Mouse (Mus musculus): ENCODE results near the gene C2cd2l.
"Not testable (repeated sequence)": the region's sequence is repeated elsewhere in the genome, so short reads cannot be mapped to it uniquely, and the experiment has no call there.

Gene C2cd2l

DNA sequence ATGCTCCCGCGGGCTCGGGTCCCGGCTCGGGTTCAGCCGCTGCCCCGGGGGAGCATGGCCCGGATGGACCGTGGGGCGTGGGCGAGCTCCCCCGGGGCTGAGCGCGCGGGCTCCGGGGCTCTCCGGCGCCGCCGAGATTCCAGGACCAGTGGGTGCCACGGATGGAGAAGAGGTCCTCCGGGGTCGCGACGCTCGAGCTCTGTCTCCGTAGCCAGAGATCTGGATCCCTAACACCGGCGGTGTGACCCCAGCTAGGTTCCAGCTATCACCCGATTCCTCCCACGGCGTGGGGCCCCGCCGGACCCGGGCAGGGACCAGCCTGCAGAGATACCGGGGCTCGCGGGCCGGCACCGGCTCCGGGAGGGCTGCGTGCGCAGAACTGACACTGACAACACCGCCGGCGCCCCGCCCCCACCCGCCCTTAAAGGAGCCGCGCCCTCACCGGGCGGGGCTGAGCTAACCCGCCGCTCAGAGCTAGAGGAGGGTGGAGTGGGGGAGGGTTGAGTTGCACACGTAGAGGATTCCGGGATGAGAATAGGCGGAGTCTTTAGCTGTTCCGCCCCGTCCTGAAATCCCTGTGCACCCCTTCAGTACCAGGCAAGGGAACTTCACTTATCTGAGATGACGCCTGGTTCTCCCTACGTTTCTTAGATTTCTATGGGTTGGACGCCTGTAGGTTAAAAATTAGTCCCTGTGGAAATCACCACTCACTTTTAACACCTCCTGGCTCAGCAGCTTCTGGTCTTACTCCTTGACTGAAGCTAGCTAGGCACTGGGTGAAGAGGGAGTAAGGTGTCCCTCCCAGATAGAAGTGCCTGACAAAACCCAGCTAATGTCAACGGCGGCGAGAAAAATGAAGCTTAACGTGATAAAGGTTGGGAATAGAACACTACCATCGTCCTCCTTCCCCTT is at the start of gene C2cd2l:
TSS of gene C2cd2l (minus strand) at position 399 of the 912 bp plus-strand sequence.
- DNase-seq, result peak; percentile 79

DNA sequence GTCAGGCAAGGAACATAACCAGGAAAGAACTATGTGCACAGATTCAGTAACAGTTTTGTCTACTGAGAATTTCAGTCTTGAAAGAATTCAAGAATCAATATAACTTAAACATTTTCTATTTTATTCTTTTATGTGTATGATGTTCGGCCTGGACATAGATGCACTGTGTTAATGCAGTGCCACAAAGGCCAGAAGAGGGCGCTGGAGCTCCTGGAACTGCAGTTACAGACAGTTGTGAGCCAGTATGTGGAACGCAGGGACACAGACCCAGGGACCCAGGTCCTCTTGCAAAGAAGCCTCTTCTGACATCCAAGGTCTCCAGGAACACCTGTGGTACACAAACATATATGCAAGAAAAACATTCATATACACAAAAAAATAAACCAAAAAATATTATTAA is 44.4 kb upstream of the C2cd2l start:
- peak in 1 of 2 experiments; percentile 29 for DNase-seq

DNA sequence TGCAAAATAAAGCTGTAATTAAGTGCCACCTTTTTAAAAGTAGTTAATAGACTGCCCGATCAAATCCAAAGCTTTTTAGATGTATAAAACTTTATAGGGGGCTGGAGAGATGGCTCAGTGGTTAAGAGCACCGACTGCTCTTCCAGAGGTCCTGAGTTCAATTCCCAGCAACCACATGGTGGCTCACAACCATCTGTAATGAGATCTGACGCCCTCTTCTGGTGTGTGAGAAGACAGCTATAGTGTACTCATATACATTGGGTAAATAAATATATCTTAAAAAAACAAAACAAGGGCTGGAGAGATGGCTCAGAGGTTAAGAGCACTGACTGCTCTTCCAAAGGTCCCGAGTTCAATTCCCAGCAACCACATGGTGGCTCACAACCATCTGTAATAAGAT is 41.8 kb upstream of the C2cd2l start:
- not testable (repeated sequence) for DNase-seq

DNA sequence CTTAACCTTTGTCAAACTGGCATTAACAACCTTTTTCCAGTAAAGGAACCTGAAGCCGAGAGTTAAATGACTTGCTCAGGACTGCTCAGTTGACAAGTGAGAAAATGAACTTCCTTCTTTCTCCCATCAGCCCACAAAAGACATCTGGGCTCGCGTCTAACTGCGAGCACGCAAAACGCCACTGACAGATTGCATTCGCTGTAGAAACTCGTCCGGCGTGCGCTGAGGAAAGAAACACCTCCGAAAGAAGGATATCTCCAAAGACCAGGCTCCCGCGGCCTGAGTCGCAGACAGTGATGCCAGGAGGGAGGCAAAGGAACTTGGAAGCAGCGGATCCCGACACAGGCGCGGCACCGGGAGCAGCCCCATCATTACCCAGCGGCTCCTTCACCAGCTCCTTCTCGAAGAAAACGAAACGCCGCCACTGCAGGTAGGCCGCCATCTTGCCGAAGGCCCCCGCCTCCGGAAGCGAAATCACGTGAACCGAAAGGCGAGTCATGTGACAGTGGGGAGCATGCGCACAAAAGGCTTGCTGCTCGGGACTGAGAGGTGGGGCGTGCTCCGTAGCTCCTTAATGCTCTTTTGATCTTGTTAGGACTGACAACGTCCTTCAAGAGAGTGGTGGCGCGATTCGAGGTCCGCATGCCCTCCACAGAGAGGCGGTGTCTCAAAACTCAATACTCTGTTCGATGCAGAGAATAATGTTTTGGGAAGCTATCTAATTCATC is 41.3 kb upstream of the C2cd2l start, which contains the start of gene Vps11:
TSS of gene Vps11 (minus strand) at position 481 of the 728 bp plus-strand sequence.
- DNase-seq, result peak; percentile 91 to 92

DNA sequence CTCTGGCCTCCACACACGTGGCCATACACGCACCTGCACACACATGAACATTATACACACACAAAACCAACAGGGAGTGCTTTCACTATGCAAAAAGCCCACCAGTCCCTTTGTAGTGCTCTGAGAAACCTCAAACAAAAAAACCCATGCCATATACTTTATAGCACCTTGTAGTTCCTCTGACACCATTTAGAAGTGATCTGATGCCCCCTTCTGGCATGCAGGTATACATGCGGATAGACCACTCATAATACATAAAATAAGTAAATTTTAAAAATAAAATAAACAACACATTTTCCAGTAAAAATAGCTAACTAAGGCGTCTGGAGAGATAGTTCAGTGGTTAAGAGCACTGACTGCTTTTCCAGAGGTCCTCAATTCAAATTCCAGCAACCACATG is 37.1 kb upstream of the C2cd2l start:
- no peak for DNase-seq

DNA sequence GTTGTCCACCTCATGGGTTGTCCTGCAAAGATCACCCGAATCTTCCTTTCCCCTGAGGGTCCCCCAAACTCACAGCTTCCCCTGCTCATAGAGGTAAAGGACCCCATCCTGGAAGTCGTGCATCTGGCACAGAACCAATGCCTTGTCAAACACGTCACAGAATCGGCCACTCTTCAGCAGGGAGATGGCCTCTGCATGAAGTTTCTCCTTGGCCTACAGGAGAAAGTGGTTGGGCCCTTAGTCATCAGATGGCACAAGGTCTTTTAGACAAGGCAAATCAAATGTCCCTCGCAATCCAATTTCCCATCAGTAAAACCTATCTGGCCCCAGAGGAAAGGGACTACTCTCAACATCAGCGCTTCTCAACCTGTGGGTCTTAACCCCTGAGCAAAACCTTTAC is 33.1 kb upstream of the C2cd2l start:
- DNase-seq, result no peak

DNA sequence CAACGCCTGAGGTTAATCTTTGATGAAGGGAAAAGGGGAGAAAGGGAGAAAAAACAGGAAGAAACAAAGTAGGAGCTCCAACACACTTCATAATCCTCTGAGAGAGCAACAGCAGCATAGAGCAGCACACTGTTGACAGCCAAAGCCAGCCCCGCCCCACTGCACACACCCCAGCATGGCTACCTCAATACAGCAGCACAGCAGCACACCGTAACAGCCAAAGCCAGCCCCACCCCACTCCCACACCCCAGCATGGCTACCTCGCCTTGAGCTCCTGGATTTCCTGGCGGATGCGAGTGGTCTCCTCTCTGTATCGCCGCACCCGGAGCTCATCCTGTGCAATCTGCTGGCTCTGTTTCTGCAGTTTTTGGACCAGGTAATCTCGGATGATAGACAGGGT is 32.3 kb upstream of the C2cd2l start:
- DNase-seq, result no peak

DNA sequence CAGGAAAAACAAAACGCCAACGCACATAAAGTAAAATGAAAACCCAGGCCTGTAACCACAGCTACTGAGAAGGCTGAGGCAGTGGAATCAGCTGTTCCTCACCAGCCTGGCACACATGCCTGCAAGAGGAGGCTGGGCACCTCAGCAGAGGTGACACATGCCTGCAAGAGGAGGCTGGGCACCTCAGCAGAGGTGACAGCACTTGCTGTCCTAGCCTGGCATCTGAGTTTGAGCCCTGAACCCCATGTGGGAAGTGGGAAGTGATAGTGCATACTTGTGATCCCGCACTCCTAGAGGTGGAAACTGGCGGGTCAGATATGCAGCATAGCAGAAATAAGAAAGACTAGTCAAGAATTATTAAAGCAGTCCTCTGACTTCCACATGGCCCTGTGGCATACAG is 31.3 kb upstream of the C2cd2l start:
- no peak for DNase-seq

DNA sequence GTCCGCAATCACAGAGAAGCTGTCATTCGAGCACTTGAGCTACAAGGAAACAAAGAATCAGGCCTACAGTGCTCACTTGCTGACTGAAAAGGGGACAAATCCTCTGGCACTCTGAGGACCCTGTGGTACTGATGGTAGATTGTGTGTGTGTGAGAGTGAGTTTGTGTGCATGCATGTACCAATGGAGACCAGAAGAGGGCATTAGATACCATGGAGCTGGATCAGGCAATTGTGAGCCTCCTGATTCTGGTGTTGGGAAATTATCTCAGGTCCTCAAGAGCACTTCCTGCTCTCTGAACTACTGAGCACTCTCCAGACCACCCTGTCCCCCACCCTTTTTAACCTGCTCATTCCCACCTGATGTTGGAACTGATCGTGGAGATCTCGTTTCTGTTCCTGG is 28.5 kb upstream of the C2cd2l start:
- DNase-seq, result no peak

DNA sequence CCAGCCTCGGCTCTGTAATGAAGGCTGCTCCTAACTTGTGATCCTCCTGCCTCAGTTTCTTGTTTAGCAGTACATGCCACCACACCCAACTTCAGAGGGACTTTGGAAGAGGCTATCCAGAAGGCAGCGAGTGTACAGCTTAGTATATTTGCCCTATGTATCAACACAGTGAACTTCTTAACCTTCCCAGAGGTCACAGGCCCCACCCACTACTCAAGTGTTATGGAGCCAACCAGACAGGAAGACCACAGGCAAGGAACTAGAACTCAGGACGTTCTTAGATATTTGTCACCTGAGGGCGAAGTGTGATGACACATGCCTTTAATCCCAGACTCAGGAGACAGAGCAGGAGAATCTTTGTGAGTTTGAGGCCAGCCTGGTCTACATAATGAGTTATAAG is 27.5 kb upstream of the C2cd2l start:
- DNase-seq, result no peak

DNA sequence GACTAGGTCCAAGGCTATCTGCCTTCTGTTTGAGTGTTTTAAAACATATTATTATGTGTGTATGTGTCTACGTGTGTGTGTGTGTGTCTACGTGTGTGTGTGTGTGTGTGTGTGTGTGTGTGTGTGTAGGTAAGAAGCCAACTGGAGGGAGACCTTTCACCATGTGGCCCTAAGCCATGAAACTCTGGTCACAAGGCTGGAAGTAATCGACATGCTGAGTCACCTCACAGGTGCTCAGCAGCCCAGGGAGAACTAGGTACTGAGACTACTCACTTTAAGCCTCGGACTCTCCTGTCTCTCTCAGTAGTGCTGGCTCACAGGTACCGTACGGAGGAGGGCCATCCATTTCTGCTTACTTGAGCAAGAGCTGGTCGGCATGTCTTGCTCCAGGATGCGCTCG is 27.1 kb upstream of the C2cd2l start:
- no peak for DNase-seq

DNA sequence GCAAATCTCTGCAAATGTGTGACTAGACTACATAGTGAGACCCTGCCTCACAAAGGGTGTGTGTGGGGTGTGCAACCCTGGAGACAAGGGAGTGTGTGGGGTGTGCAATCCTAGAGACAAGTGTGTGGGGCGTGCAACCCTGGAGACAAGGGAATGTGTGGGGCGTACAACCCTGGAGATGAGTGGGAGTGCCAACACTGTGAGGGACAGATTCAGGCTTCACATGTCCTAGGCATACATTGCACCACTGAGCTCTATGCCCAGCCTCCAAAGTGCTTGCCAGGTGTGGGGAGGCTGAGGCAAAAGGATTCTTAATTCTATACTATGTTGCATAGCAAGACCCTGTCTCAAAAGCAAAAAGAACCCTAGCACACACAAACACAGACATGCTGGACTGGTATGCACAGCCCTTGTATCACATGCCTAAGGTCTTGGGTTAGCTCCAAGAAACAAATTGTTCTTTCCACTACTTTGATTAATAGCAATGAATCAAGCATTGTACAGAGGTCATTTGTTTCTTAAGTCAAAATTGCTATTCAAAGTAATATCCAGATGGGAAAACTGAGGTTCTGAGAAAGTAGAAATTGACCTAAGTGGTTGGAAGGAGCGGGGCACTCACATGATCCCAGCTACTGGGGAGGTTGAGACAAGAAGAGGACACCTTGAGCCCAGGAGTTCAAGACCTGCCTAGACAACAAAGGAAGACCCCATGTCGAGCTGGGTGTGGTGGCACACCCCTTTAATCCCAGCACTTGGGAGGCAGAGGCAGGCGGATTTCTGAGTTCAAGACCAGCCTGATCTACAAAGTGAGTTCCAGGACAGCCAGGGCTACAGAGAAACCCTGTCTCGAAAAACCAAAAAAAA is 25.7 kb upstream of the C2cd2l start:
- DNase-seq, result no peak

DNA sequence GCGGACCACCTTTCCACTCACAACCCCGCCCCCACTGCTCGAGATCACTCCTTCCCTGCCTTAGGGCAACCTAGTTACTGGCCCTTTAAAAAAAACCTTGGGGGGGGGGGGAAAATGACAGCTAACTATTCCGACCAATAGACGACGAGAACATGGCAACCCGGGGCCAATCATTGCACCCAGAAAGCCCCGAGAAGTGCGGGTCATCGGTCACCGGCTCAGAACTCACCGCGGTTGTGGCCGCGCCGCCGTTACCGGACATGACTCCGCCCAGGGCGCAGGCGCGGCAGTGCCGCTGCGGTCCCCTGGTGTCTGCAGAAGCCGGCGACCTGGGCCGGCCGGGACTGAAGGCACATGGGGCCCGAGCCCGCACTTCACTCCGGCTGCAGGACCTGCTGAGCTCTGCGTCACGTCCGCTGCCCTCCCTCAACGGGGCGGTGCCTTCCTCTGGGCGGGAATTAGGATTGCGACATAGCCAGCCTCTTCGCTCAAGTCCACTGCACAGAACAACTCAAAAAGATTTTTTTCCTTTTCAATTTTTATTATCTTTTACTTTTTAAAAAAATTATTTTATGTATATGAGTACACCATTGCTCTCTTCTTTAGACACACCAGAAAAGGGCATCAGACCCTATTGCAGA is 23.8 kb upstream of the C2cd2l start, which contains the start of gene Hmbs:
TSS of gene Hmbs (minus strand) at position 448 of the 641 bp plus-strand sequence.
- DNase-seq, result peak; percentile 81 to 91

DNA sequence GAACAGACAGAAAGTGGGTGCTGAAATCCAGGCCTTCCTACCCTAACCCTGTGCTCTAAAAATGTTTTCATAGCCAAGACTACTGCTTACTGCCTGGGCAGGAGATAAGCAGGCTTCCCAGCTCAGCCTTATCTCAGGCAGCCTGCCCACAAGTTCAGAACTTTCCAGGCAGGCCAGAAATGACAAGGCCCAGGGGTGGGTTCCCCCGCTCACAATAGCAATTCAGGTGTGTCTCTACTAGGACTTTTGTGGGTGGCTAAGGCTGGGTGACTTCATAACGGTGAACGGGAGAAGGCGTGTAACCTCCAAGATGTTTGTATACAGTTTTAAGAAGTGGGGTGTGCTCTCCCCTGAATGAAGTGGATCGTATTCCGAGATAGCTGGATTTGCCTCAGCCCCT is 23.2 kb upstream of the C2cd2l start:
- no peak for DNase-seq

DNA sequence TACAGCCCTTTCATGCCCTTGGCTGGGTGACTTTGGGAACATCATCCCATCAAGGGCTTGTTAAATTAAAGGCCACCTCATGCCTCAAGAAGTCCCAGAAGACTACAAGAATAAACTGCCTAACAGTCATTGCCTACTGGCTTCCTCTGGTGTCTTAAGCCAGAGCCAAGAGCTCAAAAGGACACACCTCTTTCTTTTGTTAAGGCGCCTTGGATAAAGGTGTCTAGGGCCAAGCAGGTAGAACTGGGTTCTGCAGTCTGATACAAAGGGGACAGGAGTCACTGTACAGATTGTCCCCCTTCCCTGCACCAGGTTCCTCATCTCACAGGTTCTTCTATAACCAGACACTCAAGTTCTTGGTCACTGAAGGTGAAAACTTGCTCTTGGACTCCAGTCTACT is 22.5 kb upstream of the C2cd2l start:
- no peak for DNase-seq

DNA sequence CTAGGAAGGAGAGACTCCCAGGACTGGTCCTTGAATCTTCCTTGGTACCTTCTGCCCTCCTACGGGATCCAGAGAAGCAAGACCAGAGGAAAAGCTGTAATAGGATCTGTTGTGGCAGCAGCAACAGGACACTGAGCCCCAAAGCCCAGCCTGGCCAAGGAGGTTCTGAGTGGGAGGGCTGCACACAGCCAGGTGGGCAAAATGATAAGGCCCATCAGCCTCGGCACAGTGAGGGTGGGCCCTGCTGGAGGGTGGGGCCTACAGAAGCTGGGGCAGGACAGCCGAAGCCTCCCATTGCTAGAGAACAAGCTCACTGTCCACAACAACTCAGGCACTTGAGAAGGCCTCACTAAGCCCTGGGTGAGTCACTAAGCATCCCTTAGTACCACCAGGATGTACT is 22.1 kb upstream of the C2cd2l start:
- no peak for DNase-seq

DNA sequence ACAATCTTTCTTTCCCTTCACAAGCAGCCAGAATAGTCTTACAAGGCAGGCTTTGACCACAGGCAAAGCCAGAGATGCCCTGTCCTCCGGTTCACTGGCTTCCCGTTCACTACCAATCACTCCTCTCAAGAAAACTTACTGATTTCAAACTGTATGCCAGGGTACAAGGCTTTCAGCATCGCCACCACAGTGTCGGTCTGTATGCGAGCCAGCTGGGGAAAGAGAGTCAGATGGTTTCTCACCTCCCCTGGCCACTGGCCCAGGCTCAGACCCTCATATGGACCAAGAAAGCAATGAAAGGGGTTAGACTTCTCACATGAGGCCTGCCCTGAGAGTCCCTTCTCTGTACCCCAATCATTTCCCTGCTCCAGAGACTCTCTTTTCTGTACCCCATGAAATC is 21.4 kb upstream of the C2cd2l start:
- DNase-seq, result no peak

DNA sequence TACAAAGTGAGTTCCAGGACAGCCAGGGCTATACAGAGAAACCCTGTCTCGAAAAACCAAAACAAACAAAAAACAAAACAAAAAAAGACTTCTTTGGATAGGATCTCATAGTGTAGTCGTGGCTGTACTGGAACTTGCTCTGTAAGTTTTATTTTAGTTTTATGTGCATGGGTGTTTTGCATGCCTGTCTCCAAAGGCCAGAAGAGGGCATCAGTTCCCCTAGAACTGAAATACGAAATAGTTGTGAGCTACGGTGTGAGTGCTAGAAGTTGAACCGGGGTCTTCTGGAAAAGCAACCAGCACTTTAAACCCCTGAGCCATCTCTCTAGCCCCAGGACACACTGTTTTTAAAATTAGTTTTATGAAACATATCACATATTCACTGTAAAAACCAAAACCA is 18.5 kb upstream of the C2cd2l start:
- no peak for DNase-seq

DNA sequence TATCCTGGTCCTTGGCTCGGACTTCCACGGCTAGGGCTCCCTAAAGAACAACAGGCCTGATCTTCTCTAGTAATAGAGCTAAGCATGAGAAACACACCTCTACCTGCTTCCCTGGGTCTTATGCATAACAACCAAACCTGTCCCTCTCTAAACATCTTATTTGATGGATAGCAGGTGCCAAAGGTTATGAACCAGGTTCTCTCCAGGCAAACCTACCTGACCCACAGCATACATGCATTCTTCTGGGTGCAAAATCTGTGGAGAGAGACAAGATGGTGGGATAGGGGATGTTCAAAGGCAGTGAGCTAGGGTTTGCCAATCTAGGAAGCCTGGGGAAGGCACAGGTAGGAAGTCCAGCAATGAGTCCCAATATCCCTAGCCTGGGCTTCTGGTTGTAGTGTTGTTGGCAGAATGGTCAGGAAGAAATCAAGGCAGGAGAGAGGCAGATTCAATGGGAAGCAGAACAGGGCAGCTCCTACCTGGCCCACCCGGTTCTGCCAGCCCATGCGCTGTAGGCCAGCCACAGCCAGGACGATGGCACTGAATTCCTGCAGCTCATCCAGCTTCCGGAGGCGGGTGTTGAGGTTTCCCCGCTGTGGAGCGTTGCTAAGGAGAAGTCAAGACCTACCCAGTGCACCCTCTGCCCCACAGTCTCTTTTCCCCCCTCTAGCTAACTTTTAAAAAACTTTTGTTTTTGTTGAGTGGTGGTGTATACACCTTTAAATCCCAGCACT is 17.5 kb upstream of the C2cd2l start:
- DNase-seq, result no peak

DNA sequence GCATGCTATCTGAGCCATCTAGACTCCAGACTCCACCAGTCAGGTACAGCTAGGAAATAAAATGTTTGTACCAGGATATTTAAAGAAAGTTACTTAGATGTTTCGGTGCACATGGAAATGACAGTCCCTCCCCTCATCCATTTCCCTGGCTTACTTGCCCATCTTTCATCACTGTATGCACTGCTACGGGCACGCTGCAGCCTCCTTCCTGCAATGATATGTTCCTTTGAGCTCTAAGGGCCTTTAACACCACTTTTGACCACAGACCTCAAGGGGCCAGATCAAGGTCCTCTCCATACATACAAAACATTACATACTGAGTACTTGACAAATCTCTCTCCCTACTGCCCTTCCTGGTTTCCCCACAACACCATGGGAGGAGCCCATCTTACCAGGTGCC is 16.9 kb upstream of the C2cd2l start:
- DNase-seq, result no peak

DNA sequence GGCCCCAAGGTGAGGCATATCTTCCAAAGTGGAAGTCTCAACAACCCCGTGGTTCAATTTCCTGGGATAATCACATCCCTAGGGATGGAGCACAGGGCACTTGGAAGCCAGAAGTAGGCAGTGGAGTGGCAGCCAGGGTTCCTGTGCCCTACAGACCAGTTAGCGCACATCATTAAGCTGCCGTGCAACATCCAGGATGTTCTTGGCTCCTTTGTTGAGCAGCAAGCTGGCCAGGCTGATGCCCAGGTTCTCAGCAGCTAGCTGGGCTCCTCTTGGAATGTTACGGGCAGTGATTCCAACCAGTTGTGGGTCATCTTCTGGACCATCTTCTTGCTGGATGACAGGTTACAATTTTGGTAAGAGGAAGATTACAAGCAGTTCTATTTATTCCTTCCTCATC is 16.4 kb upstream of the C2cd2l start:
- DNase-seq, result not testable (repeated sequence)

DNA sequence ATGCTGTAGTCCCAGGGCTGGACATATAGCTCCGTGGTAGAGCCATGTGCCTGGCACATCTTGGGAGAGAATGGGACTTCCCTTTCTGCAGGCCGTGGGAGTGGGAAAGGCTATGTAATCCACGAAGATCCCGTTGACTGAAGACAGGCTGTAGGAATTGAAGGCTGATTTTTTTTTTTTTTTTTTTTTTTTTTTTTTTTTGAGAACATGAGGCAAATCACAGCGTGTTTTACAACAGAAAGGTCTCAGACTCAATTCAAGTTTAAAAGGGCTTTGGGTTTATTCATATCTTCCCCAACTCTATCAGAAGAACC is 16.0 kb upstream of the C2cd2l start:
- no peak for DNase-seq

Data from spleen, adult 18-20 months (tissue).